Mouse (Mus musculus) lung, adult 2 months (tissue): ENCODE results near the gene Efna4. TPM values are rescaled to one million over a fixed set of nuclear protein-coding genes. Genes with fewer than 3 reads are reported as not detected.

Experiments
- DNase-seq: peaks from one replicate; pipeline ENCODE4 v3.0.0; 2022
- H3K4me1 ChIP-seq: fragments of 200-500 bp; 2 replicates; pipeline ENCODE4 v1.6.1; 2011; ENCODE audit warnings: low read length; ENCODE audit not compliant: control insufficient read depth, insufficient read depth
- H3K4me3 ChIP-seq: fragments of 200-500 bp; replicated peaks from 2 replicates; pipeline ENCODE3; 2011; ENCODE audit warnings: low read depth, mild to moderate bottlenecking, control low read depth, low read length; ENCODE audit errors: extremely low read depth
- CTCF ChIP-seq: fragments of 200-500 bp; IDR thresholded peaks from 2 replicates; pipeline ENCODE4 v1.5.1; 2011; ENCODE audit warnings: mild to moderate bottlenecking, low read length, control low read depth; ENCODE audit not compliant: insufficient read depth
- POLR2A ChIP-seq: fragments of 200-500 bp; IDR thresholded peaks from 2 replicates; pipeline ENCODE4 v1.6.1; 2011; ENCODE audit warnings: low read depth, mild to moderate bottlenecking, control low read depth, low read length, borderline replicate concordance; ENCODE audit errors: extremely low read depth
- WGBS: fragments of 180-500 bp; shearing (Covaris S2); methylation state at CpG from one replicate; pipeline ENCODE4 v1.1.7; 2018; 5-methylcytosine and 5-hydroxymethylcytosine counted together
- polyA plus RNA-seq: library from polyadenylated mRNA; depleted of rRNA; stranded (reverse); fragments of >200 nt; gene quantifications from 2 replicates; pipeline ENCODE4 v1.2.3, GENCODE M21; 2012

Efna4 gene
- polyA plus RNA-seq, 1 experiment: 9.3 TPM

DNA sequence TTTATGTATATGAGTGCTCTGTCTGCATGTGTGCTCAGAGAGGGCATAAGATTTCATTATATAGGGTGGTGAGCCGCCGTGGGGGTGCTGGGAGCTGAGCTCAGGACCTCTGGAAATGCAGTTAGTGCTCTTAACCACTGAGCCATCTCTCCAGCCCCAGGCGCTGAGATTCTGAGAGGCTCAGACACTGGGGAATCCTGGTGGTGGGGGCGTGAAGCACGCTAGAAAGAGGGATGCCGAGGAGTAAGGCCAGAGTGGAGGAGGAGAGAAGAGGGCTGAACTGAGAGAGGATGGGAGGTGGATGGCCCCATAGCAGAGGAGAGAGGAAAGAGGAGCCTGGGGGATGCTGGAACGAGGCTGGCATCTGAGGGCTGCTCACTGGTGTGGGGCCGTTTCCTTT lies 26.8 kb upstream of the Efna4 start:
- WGBS: 79% methylated on average over 8 of the region's 8 CpGs
- H3K4me3 ChIP-seq: no peak overlapping the region
- TF ChIP-seq POLR2A: no peak
- no peak for TF ChIP-seq CTCF
- DNase-seq: no peak
- H3K4me1 ChIP-seq: no peaks in the 10 kb centered on the region

DNA sequence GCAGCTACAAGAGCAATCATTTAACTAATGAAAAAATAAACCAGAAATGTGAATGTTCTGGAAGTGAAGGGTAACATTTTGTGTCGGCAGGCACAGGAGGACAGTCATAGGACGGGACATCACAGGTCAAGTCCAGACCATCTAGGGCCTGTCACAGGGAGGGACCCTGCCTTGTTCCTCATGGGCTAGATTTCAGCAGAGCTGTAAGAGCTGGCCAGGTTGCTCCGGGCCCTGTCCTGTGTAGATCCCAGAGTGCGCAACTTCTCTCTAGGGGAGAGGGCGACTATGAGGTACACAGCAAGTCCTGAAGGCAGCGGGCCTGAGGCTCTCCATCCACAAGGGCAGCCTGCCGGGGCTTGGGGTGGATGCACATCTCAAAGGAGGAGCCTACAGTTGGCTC lies 23.8 kb upstream of the Efna4 start, which contains the start of gene Dcst2:
TSS of gene Dcst2 (plus strand) at position 301 of the 400 bp plus-strand sequence.
- Histone ChIP-seq H3K4me3 (no peak within 1 kb of the TSS), H3K4me1 (no peaks in the 10 kb centered on the region)
- WGBS: 85% methylated on average over 7 of the region's 7 CpGs
- TF ChIP-seq POLR2A: no peak
- no peak for TF ChIP-seq CTCF
- no peak for DNase-seq

DNA sequence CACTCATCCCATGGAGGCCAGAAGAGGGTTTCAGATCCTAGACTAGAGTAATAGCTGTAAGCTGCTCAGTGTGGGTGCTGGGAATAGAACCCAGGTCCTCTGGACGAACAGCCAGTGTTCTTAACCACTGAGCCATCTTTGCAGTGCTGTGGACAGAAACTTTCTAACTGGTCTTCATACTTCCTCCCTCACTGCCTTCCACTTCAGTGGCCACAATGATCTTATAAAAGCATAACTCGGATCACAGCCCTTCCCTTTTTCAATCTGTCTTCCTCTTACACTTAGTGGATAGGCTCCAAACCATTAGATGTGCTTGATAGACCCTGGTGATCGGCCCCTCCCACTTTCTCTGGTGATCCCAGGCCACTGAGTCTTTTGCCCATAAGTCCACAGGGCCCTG lies 22.4 kb upstream of the Efna4 start:
- H3K4me3 ChIP-seq: no peak overlapping the region
- DNase-seq: no peak
- WGBS: 57% methylated on average over 3 of the region's 3 CpGs
- H3K4me1 ChIP-seq: no peaks in the 10 kb centered on the region
- no peak for TF ChIP-seq CTCF
- TF ChIP-seq POLR2A: no peak

DNA sequence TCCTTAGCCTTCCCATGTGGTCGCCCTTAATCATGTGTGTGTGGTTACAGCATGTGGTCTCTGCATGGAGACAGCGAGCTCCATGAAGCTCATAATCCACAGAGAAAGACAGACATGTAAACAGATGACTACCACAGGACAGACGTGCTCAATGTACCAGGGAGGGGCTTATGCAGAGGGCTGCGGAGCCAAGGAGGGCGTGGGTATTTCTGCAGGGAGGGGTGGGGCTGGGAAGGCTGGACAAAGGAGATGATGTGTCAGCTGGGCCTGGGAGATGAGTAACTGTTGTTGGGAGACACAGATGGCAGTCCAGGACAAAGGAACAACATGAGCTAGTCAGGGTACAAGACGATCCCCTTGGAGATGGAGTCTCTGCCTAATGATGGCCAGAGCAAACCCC lies 21.8 kb upstream of the Efna4 start:
- TF ChIP-seq CTCF (no peak), POLR2A (no peak)
- no peaks in the 10 kb centered on the region for H3K4me1 ChIP-seq
- no peak overlapping the region for H3K4me3 ChIP-seq
- no peak for DNase-seq
- WGBS: 47% methylated on average over 6 of the region's 6 CpGs

DNA sequence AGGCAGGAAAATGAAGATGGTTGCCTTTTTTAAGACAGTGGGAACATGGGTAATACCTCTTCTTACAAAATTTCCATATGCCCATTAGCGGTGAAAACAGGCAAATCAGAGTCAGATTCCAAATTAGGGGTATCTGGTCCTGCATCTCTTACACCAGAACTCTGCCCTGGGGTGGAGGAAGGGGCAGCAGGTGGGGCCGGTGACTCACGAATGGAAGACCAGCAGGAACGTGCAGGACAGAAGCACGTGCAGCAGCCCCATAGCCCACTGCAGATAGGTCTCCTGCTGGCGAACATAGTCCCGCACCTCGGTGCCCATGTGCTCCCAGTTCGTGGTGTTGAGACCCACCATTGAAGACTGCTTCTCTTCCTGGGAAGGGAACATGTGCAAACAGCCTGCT lies 18.2 kb upstream of the Efna4 start:
- 83% methylated on average over 9 of the region's 9 CpGs for WGBS
- Histone ChIP-seq H3K4me1 (no peaks in the 10 kb centered on the region), H3K4me3 (no peak overlapping the region)
- TF ChIP-seq POLR2A (no peak), CTCF (no peak)
- no peak for DNase-seq

DNA sequence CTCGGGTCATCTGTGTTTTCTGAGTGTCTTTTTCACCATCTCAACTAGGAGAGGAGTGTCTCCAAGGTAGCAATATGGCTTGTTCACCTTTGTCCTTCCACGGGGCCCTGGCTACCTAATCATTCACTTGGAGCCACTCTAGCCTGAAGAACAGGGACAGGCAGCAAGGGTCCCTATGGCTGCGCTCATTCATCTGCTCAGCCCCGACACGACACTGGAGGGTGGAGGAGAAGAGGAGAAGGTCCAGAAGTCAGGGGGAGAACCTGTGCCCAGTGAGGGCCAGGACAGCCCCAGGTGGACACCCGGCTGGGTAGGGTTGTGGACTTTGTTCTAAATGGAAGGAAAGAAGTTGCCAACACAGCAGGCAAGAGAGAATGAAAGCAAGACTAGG lies 17.7 kb upstream of the Efna4 start:
- Histone ChIP-seq H3K4me1 (0 out of 2 replicates have a peak, but pooled peaks cover under 1% of the 10 kb centered on the region), H3K4me3 (no peak overlapping the region)
- 71% methylated on average over 6 of the region's 6 CpGs for WGBS
- DNase-seq: no peak
- TF ChIP-seq POLR2A (no peak), CTCF (no peak)

DNA sequence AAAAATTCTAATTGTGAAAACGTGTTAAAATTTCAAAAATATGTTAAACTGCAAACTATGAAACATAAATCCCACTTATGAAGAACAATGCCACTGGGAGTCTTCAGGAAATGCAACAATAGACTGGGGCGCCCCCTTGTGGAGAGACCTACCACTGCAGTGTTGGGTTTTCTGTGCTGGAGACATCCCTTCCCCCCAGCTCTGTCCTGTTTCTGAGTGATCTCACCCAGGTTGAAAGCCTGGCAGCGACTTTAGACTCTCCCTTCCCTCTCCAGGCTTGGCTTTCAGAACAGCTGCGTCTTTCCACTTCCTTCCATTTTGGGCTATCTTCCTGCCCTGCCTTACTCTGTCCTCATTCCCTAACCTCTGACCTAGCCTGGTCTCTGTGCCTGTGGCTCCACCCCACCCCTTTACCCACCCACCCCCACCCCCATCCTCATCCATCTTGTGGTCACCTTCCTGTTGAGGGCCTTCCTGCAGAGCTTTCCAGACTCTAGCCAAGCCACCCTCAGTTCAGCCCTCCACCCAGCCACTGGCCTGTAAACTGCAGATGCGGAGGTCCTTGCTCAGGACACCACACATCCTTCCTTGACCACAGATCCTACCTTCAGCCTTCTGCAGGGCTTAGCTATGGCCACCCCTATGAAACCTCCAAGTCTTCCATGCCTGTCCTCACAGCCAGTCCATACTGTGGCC lies 17.1 kb upstream of the Efna4 start:
- DNase-seq: peak; percentile 87
- no peak overlapping the region for H3K4me3 ChIP-seq
- H3K4me1 ChIP-seq: peaks cover 4% of the 10 kb centered on the region; the same call in 1 of the 2 replicates
- 15% methylated on average over 5 of the region's 5 CpGs for WGBS
- TF ChIP-seq POLR2A: no peak
- peak; percentile 81 for TF ChIP-seq CTCF

DNA sequence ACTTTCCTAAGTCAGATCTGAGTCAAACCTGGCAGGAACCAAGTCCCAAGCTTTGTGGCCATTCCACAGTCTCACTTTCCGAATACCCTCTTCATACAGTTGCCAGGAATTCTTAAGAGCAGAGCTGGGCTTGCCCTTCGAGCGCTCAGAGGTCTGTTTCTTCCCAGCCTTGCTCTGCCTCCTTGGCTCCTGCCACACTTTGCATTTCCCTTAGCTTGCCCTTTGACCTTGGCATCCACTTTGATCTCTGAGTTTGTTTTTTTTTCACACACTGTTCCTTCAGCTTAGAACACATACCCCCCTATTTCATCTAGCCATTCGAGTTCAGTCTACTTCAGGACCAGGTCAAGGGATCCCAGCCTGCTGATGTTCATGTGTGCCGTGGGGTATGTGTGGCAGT lies 13.4 kb upstream of the Efna4 start:
- TF ChIP-seq CTCF (no peak), POLR2A (no peak)
- no peak overlapping the region for H3K4me3 ChIP-seq
- WGBS: 63% methylated on average over 5 of the region's 5 CpGs
- peaks cover 10% of the 10 kb centered on the region for H3K4me1 ChIP-seq
- no peak for DNase-seq

DNA sequence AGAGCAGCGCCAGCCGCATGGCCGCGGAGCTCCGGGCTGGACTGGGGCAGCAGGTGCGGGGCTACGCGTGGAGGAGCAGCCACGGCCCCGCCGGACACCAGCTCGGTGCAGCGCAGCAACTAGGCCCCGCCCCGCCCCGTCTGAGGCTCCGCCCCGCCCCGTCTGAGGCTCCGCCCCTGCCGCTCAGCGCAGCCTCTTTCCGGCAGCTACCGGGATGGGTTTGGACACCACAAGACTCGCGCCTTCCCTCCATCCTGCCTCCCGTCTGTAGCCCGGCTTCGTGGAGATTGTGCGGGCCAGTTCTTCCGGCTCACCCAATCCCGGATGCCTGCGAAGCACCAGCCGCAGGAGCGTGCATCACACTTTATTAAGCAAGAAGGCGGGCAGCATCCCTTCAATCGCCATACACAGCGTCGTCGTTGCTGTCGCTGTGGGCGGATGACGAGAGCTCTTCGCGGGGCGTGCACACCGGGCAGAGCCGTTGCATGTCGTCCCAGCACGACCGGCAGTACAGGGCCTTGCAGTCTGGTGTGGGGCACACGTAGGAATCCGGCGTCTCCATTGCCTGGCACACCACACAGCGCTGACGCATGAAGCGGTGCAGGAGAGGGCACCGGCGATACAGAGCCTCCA lies 12.2 kb upstream of the Efna4 start, which contains the start of gene Adam15:
TSS of gene Adam15 (minus strand) at position 128 of the 633 bp plus-strand sequence.
- peak; percentile 89 for DNase-seq
- under 1% methylated on average over 58 of the region's 59 CpGs for WGBS

DNA sequence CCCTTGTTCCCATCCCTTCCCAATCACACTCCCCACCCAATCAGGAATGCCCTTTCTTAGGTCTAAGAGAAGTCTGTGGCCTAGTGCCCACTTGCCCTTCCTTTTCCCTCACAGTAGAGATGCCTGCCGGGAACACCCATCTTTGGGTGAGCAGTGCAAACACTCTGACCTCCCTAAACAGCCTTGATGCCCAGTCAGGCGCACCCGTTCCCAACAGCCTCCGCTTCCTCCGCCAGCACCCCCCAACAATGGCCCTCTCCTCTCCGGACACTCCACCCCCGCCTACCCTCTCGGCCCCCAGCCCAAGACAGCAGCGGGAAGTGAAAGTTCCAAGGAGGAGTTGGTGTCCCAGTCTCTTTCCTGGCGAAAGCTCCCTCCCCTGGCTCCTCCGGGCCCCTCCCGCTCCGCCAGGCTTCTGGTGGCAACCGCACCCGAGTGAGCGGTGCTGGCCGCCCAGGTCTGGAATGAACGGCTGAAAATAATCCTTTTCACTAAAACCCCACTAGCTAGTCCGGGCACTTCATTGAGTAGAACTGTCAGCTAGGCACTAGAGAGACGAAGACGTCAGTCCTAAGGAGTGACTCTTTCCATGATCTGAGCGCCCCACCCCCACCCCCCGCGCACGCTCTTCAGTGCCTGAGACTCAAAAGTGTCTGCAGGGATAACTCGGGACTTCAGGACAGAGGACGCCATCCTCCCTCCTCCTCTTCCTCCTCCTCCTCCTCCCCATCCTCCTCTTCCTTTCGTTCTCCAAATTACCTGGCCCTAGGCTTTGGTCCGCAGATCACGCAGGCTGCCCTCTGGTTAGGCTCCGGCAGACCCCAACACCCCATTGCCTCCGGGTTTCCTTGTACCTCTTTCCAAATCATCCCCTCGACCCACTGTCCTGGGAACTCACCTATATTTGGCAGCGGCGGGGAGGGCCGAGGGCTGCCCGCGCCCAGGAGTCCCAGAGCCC lies 11.4 kb upstream of the Efna4 start:
- peak overlapping the region; percentile 76 for H3K4me3 ChIP-seq
- peaks cover 10% of the 10 kb centered on the region for H3K4me1 ChIP-seq
- peak; percentile 66 for DNase-seq
- WGBS: 2% methylated on average over 38 of the region's 38 CpGs
- peak; percentile 15; the same call in 1 of the 2 replicates for TF ChIP-seq POLR2A
- TF ChIP-seq CTCF: no peak

More for the DNA sequence above, 12.2 kb upstream of the Efna4 start, which contains the start of gene Adam15:
- peak; percentile 58; the same call in 1 of the 2 replicates for TF ChIP-seq POLR2A
- TF ChIP-seq CTCF: no peak
- Histone ChIP-seq H3K4me3 (peak within 1 kb of the TSS; percentile 76), H3K4me1 (peaks cover 10% of the 10 kb centered on the region)
